Mouse (Mus musculus): ENCODE data around the gene Emc1. TPM values are rescaled to one million over a fixed set of nuclear protein-coding genes. Genes with fewer than 3 reads are reported as not detected.

Emc1 gene
- polyA plus RNA-seq, 1 experiment = 14.1 TPM

Other genes with a start within 250 kb of the Emc1 start
- 1,161 and 1,254 TPM in 2 replicates for gene Minos1, start 221.5 kb upstream of the Emc1 start, polyA plus RNA-seq (2012; ENCODE audit: insufficient read depth, insufficient read length, missing spikeins)
- 154 and 166 TPM in 2 replicates for gene Capzb, start 159.7 kb upstream of the Emc1 start, polyA plus RNA-seq (2012; ENCODE audit: insufficient read depth, insufficient read length, missing spikeins)
- 4.5 TPM in 2 replicates for gene Pqlc2, start 41.9 kb upstream of the Emc1 start, polyA plus RNA-seq (2012; ENCODE audit: insufficient read depth, insufficient read length, missing spikeins)
- 48.3 and 52.7 TPM in 2 replicates for gene Akr7a5, start 41.8 kb upstream of the Emc1 start, polyA plus RNA-seq (2012; ENCODE audit: insufficient read depth, insufficient read length, missing spikeins)
- 16.7 and 22.2 TPM in 2 replicates for gene Mrto4, start within 50 bp of the Emc1 start, polyA plus RNA-seq (2012; ENCODE audit: insufficient read depth, insufficient read length, missing spikeins)
- 32.5 and 43.2 TPM in 2 replicates for gene Ubr4, start within 50 bp of the Emc1 start, polyA plus RNA-seq (2012; ENCODE audit: insufficient read depth, insufficient read length, missing spikeins)
- 8.0 and 10.7 TPM in 2 replicates for gene Iffo2, start 178.0 kb downstream of the Emc1 start, polyA plus RNA-seq (2012; ENCODE audit: insufficient read depth, insufficient read length, missing spikeins)

Measured in brown adipose tissue, adult 24 weeks (tissue).